ENCODE assay signal across 9 mouse cellular contexts in genomic region chr8:78061827-78062719, GRCm38 (mm10).
DNase-seq lines count a peak whose midpoint lies in the region; ATAC-seq and TF ChIP-seq lines count a peak whose summit lies in the region.
"Had no signal": no experiment of that assay in that cellular context is flagged by ENCODE, and none has a peak within 500 bp of the region (broad histone marks: within the 10 kb centered on the region; RNA-seq: fewer than 3 reads in every experiment).

No protein-coding gene starts in this region.

- H3K4me2 ChIP-seq in neural tube, embryonic 15.5 days: no peak overlapping the region
- H3K4me2 ChIP-seq in stomach, postnatal 0 days (replicated peaks; ENCODE audit: low read depth): no peak overlapping the region

- no peaks in the 10 kb centered on the region for H3K27me3 ChIP-seq in neural tube, embryonic 15.5 days (replicated peaks)
- H3K27me3 ChIP-seq in stomach, postnatal 0 days (ENCODE audit: control insufficient read depth, insufficient read depth, low read length): no peaks in the 10 kb centered on the region

- 55% methylated on average over 9 of the region's 9 CpGs for WGBS in neural tube, embryonic 15.5 days
- 43% methylated on average over 9 of the region's 9 CpGs for WGBS in stomach, postnatal 0 days

- no peak for ATAC-seq in neural tube, embryonic 15.5 days (ENCODE audit: low FRiP score)
- ATAC-seq in stomach, postnatal 0 days (ENCODE audit: low FRiP score, low TSS enrichment): no peak

- no peaks in the 10 kb centered on the region for H3K36me3 ChIP-seq in neural tube, embryonic 15.5 days
- H3K36me3 ChIP-seq in stomach, postnatal 0 days (ENCODE audit: control insufficient read depth, insufficient read depth, low read length): no peaks in the 10 kb centered on the region

- H3K4me3 ChIP-seq in neural tube, embryonic 15.5 days (replicated peaks): no peak overlapping the region
- no peak overlapping the region for H3K4me3 ChIP-seq in stomach, postnatal 0 days (ENCODE audit: low read depth, low read length)

- DNase-seq in gastrocnemius, adult 18-20 months (ENCODE audit: low spot score): peak; percentile 10
- DNase-seq in gastrocnemius, postnatal 14 days: no peak
- peak; percentile 17 for DNase-seq in neural tube, embryonic 10.5 days (ENCODE audit: extremely low spot score, low spot score)
- peak; percentile 51 for DNase-seq in induced T-regulatory cell, adult 2 months (ENCODE audit: low read depth)
- no peak for DNase-seq in stomach, postnatal 0 days (ENCODE audit: low spot score)
- no peak for DNase-seq in urinary bladder, postnatal 36 days (ENCODE audit: low spot score in 2 of 2)
- no peak for DNase-seq in kidney, adult 11 months
- DNase-seq: heart, postnatal 36 days had no signal

- intact Hi-C loops in gastrocnemius, postnatal 14 days (cut with DNase I; ENCODE audit: low total_unique reads): loop anchor here (10.0 kb wide), 2 partner anchors 63 to 683 kb away; no protein-coding TSS in a partner anchor

- TF ChIP-seq EP300 in stomach, postnatal 0 days (optimal IDR thresholded peaks at IDR 0.05): no peak

- no peaks in the 10 kb centered on the region for H3K9me3 ChIP-seq in neural tube, embryonic 15.5 days (replicated peaks)
- no peaks in the 10 kb centered on the region for H3K9me3 ChIP-seq in stomach, postnatal 0 days (ENCODE audit: control insufficient read depth, low read length)

- no peak overlapping the region for H3K9ac ChIP-seq in neural tube, embryonic 15.5 days (replicated peaks)
- H3K9ac ChIP-seq in stomach, postnatal 0 days (ENCODE audit: low read length): no peak overlapping the region

- peak; percentile 79 for TF ChIP-seq CTCF in stomach, postnatal 0 days (IDR thresholded peaks at IDR 0.05; ENCODE audit: low read depth)

- H3K27ac ChIP-seq in neural tube, embryonic 15.5 days (replicated peaks): no peak overlapping the region
- H3K27ac ChIP-seq in stomach, postnatal 0 days (replicated peaks): no peak overlapping the region

- H3K4me1 ChIP-seq in neural tube, embryonic 15.5 days: peaks cover 15% of the 10 kb centered on the region
- H3K4me1 ChIP-seq in stomach, postnatal 0 days (replicated peaks; ENCODE audit: control insufficient read depth, insufficient read depth): no peaks in the 10 kb centered on the region

Comparison
In these comparisons a context has a peak if more than half of its experiments do, and no peak if none do; other contexts are left out.
1. DNase-seq: peak in gastrocnemius, adult 18-20 months (single experiment), neural tube, embryonic 10.5 days (single experiment) and induced T-regulatory cell, adult 2 months (single experiment); none in gastrocnemius, postnatal 14 days (single experiment), stomach, postnatal 0 days (single experiment), urinary bladder, postnatal 36 days (0 of 2) and kidney, adult 11 months (single experiment).